Mouse (Mus musculus) stomach, postnatal 0 days (tissue): ENCODE measurements at regions not wholly inside any gene's neighbourhood (a gene's known extent, or its start where the extent isn't known, plus 50 kb on each side); places are given as distances from the start of the nearest gene placed in this dataset.
A peak's percentile ranks its signal among the peaks of the same experiment; 100 is the strongest.

Experiments used
- CTCF ChIP-seq: IDR thresholded peaks from 2 replicates; pipeline ENCODE4 v1.5.1; 2016; ENCODE audit warnings: antibody characterized with exemption, low read depth, mild to moderate bottlenecking, moderate library complexity
- EP300 ChIP-seq: optimal IDR thresholded peaks from 2 replicates; pipeline ENCODE3; 2016; ENCODE audit warnings: antibody characterized with exemption

GRCm38 (mm10) chr5:28799464-28799863, 332.4 kb upstream of the Shh start:
- peak; percentile 50 for TF ChIP-seq EP300
- no peak for TF ChIP-seq CTCF
